Comparison of ENCODE assay signal across 9 mouse cellular contexts in genomic region chr10:7809937-7810336, GRCm38 (mm10). TPM values are rescaled to one million over a fixed set of nuclear protein-coding genes. Genes with fewer than 3 reads are reported as not detected.
A peak's percentile ranks its signal among the peaks of the same experiment; 100 is the strongest.
DNase-seq lines count a peak whose midpoint lies in the region; ATAC-seq and TF ChIP-seq lines count a peak whose summit lies in the region.
"Had no signal": no experiment of that assay in that cellular context is flagged by ENCODE, and none has a peak within 500 bp of the region (broad histone marks: within the 10 kb centered on the region; RNA-seq: fewer than 3 reads in every experiment).

No protein-coding gene starts in this region.

- H3K9ac ChIP-seq in hindbrain, postnatal 0 days (replicated peaks; ENCODE audit: low read length): no peak overlapping the region
- H3K9ac ChIP-seq in midbrain, embryonic 14.5 days (replicated peaks; ENCODE audit: low read length): no peak overlapping the region
- H3K9ac ChIP-seq: limb, embryonic 15.5 days had no signal

- H3K27ac ChIP-seq in heart, embryonic 10.5 days: no peak overlapping the region
- no peak overlapping the region for H3K27ac ChIP-seq in hindbrain, postnatal 0 days
- no peak overlapping the region for H3K27ac ChIP-seq in midbrain, embryonic 14.5 days (replicated peaks; ENCODE audit: low read depth, low read length)
- H3K27ac ChIP-seq: limb, embryonic 15.5 days had no signal

- peak; percentile 45; the same call in 1 of the 2 replicates for ATAC-seq in hindbrain, postnatal 0 days
- peak; percentile 34; the same call in 1 of the 2 replicates for ATAC-seq in midbrain, embryonic 14.5 days (ENCODE audit: low FRiP score, low TSS enrichment)

- peak; percentile 75 for TF ChIP-seq CTCF in hindbrain, postnatal 0 days (IDR thresholded peaks at IDR 0.05; ENCODE audit: low read depth)

- H3K9me3 ChIP-seq in heart, embryonic 10.5 days: no peaks in the 10 kb centered on the region
- no peaks in the 10 kb centered on the region for H3K9me3 ChIP-seq in hindbrain, postnatal 0 days (ENCODE audit: low read length)
- no peaks in the 10 kb centered on the region for H3K9me3 ChIP-seq in midbrain, embryonic 14.5 days (ENCODE audit: control insufficient read depth, low read length)
- H3K9me3 ChIP-seq: limb, embryonic 15.5 days had no signal

- no peak overlapping the region for H3K4me3 ChIP-seq in heart, embryonic 10.5 days
- H3K4me3 ChIP-seq in hindbrain, postnatal 0 days (ENCODE audit: low read length): no peak overlapping the region
- H3K4me3 ChIP-seq in midbrain, embryonic 14.5 days (replicated peaks; ENCODE audit: low read depth, low read length): no peak overlapping the region
- H3K4me3 ChIP-seq: limb, embryonic 15.5 days had no signal

- no peaks in the 10 kb centered on the region for H3K27me3 ChIP-seq in heart, embryonic 10.5 days (ENCODE audit: insufficient read depth, poor library complexity, severe bottlenecking)
- H3K27me3 ChIP-seq in hindbrain, postnatal 0 days (ENCODE audit: insufficient read depth, low read length): no peaks in the 10 kb centered on the region
- no peaks in the 10 kb centered on the region for H3K27me3 ChIP-seq in midbrain, embryonic 14.5 days (ENCODE audit: control insufficient read depth, insufficient read depth, low read length)
- H3K27me3 ChIP-seq: limb, embryonic 15.5 days had no signal

- 51% methylated on average over 2 of the region's 2 CpGs for WGBS in heart, embryonic 10.5 days
- WGBS in hindbrain, postnatal 0 days: 49% methylated on average over 2 of the region's 2 CpGs
- 48% methylated on average over 2 of the region's 2 CpGs for WGBS in midbrain, embryonic 14.5 days

- peaks cover 67% of the 10 kb centered on the region for H3K36me3 ChIP-seq in heart, embryonic 10.5 days
- peaks cover 37% of the 10 kb centered on the region for H3K36me3 ChIP-seq in hindbrain, postnatal 0 days (ENCODE audit: insufficient read depth, low read length)
- peaks cover 65% of the 10 kb centered on the region for H3K36me3 ChIP-seq in midbrain, embryonic 14.5 days (ENCODE audit: control insufficient read depth, insufficient read depth, low read length)

- intact Hi-C loops in heart, postnatal 10 days (cut with DNase I): loop anchor here (1.0 kb wide), 3 partner anchors 73 to 430 kb away; no protein-coding TSS in a partner anchor
- intact Hi-C loops in left cerebral cortex, postnatal 14 days (cut with DNase I): loop anchor here (5.0 to 10.0 kb wide), 2 partner anchors 395 to 432 kb away; no protein-coding TSS in a partner anchor

- H3K4me2 ChIP-seq in hindbrain, postnatal 0 days (ENCODE audit: low read depth, low read length): no peak overlapping the region
- no peak overlapping the region for H3K4me2 ChIP-seq in midbrain, embryonic 14.5 days (ENCODE audit: low read length)
- H3K4me2 ChIP-seq: limb, embryonic 15.5 days had no signal

- no peaks in the 10 kb centered on the region for H3K4me1 ChIP-seq in heart, embryonic 10.5 days
- no peaks in the 10 kb centered on the region for H3K4me1 ChIP-seq in hindbrain, postnatal 0 days (ENCODE audit: insufficient read depth, low read length)
- no peaks in the 10 kb centered on the region for H3K4me1 ChIP-seq in midbrain, embryonic 14.5 days (ENCODE audit: control insufficient read depth, insufficient read depth, low read length)
- H3K4me1 ChIP-seq: limb, embryonic 15.5 days had no signal

- peak; percentile 73 to 83 for DNase-seq in heart, postnatal 10 days
- no peak for DNase-seq in heart, embryonic 10.5 days (ENCODE audit: low spot score)
- peak; percentile 67 for DNase-seq in Muller cell, postnatal 12 days (ENCODE audit: inconsistent ontology term)
- peak; percentile 87 for DNase-seq in embryo, embryonic 10.5 days (ENCODE audit: low spot score)
- DNase-seq in hindbrain, postnatal 0 days (ENCODE audit: low spot score): peak; percentile 76
- DNase-seq in left cerebral cortex, postnatal 14 days (ENCODE audit: low spot score in 2 of 2): peak; percentile 69 to 74
- peak; percentile 83 for DNase-seq in midbrain, embryonic 14.5 days
- DNase-seq in thymus, postnatal 14 days: peak; percentile 66

RNA-seq across cellular contexts. Expression of gene Ppil4, which starts 17.2 kb away (rescaled TPM):
- 10 to 100 TPM; 19.4 to 21.2 TPM for total RNA-seq in heart, postnatal 10 days (2021)
- 31.2 and 38.8 TPM in 2 replicates for polyA plus RNA-seq in heart, embryonic 10.5 days (2016; fragmentation: Nextera tagmentation; extraction: Ambion mirVana)
- total RNA-seq in hindbrain, postnatal 0 days (2014; rRNA removed): 17.9 and 18.0 TPM in 2 replicates
- 42.7 and 43.3 TPM in 2 replicates for polyA plus RNA-seq in hindbrain, postnatal 0 days (2015; fragmentation: Nextera tagmentation; extraction: Ambion mirVana)
- total RNA-seq in left cerebral cortex, postnatal 14 days (2021): 10 to 100 TPM; 33.4 to 33.9 TPM
- polyA plus RNA-seq in midbrain, embryonic 14.5 days (2014; fragmentation: Nextera tagmentation; extraction: Ambion mirVana): 51.9 and 54.7 TPM in 2 replicates

RNA-seq across cellular contexts. Expression of gene Ginm1, which starts 17.3 kb away (rescaled TPM):
- 10 to 100 TPM; 76.1 to 83.5 TPM for total RNA-seq in heart, postnatal 10 days (2021)
- 72.4 and 74.5 TPM in 2 replicates for polyA plus RNA-seq in heart, embryonic 10.5 days (2016; fragmentation: Nextera tagmentation; extraction: Ambion mirVana)
- 14.6 and 24.2 TPM in 2 replicates for total RNA-seq in hindbrain, postnatal 0 days (2014; rRNA removed)
- 78.8 and 83.6 TPM in 2 replicates for polyA plus RNA-seq in hindbrain, postnatal 0 days (2015; fragmentation: Nextera tagmentation; extraction: Ambion mirVana)
- 10 to 100 TPM; 19.2 to 21.2 TPM for total RNA-seq in left cerebral cortex, postnatal 14 days (2021)
- 39.4 and 48.1 TPM in 2 replicates for polyA plus RNA-seq in midbrain, embryonic 14.5 days (2014; fragmentation: Nextera tagmentation; extraction: Ambion mirVana)

RNA-seq across cellular contexts. Expression of gene Zc3h12d, which starts 22.3 kb away (rescaled TPM):
- under 1 TPM; 0.17 to 0.25 TPM for total RNA-seq in heart, postnatal 10 days (2021)
- polyA plus RNA-seq in heart, embryonic 10.5 days (2016; fragmentation: Nextera tagmentation; extraction: Ambion mirVana): 0.11 and 0.12 TPM in 2 replicates
- total RNA-seq in hindbrain, postnatal 0 days (2014; rRNA removed): 0.10 TPM in 1 of 2 replicates, not detected in the other
- 0.23 and 0.28 TPM in 2 replicates for polyA plus RNA-seq in hindbrain, postnatal 0 days (2015; fragmentation: Nextera tagmentation; extraction: Ambion mirVana)
- total RNA-seq in left cerebral cortex, postnatal 14 days (2021): under 1 TPM; 0.15 to 0.20 TPM
- polyA plus RNA-seq in midbrain, embryonic 14.5 days (2014; fragmentation: Nextera tagmentation; extraction: Ambion mirVana): 0.13 TPM in 2 replicates
